Mouse (Mus musculus) embryo, embryonic 9.5 days (tissue): ENCODE results near the gene Src.

Experiments
- DNase-seq: peaks from one replicate; pipeline ENCODE4 v3.0.0-alpha.2; 2017; ENCODE audit errors: extremely low spot score

The Src gene

DNA sequence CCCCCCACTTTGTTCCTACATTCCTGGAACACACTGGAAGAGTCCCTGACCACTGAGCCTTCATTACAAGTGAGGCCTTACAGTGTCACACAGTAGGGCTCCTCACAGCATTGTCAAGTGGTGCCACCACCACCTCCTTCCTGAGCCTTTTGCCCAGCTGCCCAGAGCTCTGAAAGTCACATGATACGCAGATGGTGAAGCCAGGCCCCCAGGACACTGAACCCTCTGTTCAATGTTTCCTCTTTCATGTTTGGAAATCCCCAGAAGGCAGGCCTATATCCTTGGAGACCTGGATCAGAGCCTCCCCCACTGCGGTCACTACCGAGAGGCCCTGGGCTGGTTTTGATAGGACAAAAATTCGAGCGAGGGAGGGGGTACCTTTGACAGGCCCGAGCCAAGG, 1.0 kb upstream of the Src start:
- no peak for DNase-seq

DNA sequence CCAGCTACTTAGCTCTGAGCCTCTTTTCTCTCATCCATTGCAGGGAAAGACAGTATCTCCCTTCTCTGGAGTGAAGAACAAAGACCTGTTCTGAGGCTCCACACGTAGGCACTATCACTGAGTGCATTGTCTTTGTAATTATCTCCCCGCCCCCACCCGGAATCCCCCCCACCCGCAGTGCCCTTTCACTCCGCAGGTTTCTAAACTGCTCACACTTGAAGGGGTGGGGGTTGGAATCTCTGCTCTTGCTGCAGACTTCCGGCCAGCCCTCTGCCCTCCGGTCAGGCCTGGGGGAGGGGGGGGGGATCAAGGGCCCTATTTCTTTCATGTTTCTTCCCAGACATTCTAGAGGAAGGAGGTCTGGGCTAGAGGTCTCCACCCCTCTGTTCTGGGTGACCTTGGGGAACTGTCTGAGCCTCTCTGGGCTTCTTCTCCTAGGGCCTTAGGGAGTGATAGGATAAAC, 396 bp downstream of the Src start:
- peak; percentile 69 for DNase-seq

DNA sequence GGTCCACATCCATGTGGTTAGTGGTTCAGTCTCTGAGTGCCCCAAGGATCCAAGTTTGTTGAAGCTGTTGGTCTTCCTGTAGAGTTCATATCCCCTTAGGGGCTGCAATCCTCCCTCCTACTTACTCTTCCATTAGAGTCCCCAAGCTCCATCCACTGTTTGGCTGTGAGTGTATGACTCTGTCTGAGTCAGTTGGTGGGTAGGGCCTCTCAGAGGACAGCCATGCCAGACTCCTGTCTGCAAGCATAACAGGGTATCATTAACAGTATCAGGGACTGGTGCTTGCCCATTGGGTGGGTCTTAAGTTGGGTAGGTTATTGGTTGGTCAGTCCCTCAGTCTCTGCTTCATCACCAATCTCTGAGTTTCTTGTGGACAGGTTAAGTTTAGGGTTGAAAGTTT, 1.3 kb downstream of the Src start:
- no peak for DNase-seq

DNA sequence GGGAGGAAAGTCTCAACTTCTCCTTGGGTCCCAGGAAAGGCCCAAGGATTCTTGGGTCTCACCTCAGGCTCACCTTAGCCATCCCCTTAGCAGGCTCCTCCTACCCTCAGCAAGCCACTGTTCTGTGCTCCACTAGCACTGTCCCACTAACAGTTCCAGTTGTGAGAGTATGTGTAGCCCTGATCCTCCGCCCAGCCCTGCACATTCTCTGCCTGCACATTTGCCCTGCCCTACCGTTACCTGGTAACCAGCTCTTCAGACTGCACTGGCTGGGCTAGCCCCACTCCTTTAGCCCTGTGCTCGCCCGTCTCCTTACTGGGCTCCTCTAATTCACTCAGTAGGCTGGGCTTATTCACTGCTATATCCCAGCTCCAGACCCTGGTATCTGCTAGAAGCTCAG, 2.2 kb downstream of the Src start:
- no peak for DNase-seq

DNA sequence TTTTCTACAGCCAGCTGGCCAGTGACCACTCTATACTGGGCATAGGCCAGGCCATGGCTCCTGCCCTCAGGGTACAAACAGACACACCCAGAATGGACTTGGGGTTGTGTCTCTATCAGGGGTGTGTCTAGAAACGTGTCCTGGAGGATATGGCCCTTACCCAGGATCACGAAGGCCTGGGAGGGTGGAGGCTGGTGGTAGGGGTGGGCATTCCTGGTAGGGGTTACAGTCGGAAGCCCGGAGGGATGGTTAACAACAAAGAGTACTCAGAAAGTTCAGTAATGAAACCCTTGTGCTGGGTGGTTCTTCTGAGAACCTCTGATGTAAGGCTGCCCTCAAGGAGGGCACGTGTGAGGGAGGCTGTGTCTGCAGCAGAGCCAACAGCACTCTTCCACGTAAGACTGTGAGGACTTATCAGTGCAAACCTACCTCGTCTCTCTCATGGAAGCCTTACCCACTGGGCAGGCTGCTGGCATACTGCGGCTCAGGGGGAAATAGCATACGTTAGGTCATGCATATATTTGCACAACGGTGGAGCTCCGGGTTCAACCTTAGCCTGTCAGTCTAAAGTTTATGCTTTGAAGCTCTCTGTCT, 3.9 kb downstream of the Src start:
- no peak for DNase-seq

DNA sequence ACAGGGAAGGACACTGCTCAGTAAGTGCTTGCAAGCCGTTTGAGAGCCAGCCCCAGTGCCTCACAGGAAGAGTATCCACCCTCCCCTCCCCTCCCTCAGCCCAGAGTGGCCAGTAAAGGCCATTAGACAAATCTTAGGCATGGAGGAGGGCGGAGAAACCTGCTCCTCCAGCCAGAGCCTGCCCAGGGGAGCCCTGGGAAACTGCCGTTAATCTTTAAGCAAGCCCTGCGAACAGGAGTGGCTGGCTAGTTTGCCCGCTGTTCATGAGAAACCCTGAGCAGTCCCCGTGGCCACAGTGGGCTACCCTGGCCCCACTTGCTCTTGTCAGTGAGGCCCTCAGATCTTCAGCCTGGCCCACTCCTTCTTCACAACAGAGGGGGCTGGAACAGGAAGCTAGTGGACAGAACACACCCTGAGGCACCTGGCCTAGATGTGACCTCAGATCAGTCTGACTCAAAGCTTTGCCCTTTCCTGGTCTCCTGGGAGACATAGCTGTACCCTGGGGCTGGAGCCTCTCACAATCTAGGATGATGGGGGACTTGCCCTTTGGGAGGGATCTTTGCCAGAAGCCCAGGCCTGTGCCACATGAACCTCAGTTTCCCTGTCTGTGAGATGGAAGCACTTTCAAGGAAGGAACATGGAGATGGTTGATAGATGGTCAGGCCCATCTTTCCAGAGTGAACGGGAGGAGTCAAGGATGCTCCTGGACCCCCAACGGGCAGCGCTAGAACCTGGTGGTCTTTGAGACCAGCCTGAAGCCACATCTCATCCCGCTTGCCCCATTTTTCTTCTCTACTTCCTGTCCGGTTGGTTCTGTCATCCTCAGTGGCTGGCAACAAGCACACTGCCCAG, 4.8 kb downstream of the Src start:
- peak; percentile 75 for DNase-seq

DNA sequence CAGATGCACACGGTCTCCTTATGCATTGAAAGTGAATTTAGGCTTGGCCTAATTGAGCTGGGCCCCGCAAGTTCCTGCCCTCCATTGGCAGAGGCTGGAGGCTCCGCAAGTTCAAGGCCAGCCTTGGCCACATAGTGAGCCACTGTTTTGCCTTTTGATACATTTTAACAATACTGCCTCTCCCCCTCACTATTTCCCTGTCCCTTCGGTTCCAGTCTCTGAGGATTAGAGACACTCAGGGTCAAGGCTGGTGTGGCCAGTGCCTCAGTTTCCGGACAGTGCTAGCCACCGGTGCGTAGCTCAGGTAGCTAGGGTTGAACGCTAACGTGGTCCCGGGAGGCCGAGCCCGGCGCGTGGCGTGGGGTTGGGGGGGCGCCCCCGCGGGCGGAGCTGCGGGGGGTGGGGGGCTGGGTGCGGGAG, 5.5 kb downstream of the Src start:
- peak; percentile 48 for DNase-seq

DNA sequence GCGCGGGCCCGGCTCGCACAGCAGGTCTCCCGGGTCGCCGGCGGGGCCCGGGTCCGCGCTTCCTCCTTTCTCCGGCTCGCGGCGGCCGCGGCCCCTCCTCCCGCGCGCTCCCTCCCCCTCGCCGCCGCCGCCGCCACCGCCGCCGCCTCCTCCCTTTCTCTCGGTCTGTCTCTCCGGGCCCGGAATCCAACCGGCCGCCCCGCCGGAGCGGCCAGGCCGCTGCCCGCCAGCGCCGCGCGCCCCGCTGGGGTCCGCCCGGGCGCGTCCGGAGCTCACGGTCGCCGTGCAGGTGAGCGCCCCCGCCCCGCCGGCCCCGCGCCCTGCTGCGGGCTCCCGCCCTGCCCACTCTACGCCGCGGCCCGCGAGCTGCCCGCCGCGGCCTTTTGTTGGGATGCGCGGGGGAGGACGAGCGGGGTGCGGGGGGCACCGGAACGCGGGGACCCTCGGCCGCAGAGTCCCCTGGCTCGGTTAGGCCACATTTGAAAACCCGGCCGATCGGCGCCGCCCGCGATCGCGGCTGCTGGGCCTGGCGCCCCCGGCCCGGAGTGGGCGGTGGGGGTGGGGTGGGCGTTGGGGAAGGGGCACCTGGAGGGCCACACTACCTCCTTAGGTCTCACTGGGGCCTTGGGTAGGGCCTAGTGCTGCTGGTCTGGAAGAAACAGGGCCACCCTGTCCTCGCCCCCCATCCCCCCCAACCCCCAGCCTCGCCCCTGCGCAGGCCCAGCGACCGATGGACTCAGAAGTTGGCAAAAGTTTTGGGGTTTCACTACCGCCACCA, 6.1 kb downstream of the Src start:
- DNase-seq = peak; percentile 53

DNA sequence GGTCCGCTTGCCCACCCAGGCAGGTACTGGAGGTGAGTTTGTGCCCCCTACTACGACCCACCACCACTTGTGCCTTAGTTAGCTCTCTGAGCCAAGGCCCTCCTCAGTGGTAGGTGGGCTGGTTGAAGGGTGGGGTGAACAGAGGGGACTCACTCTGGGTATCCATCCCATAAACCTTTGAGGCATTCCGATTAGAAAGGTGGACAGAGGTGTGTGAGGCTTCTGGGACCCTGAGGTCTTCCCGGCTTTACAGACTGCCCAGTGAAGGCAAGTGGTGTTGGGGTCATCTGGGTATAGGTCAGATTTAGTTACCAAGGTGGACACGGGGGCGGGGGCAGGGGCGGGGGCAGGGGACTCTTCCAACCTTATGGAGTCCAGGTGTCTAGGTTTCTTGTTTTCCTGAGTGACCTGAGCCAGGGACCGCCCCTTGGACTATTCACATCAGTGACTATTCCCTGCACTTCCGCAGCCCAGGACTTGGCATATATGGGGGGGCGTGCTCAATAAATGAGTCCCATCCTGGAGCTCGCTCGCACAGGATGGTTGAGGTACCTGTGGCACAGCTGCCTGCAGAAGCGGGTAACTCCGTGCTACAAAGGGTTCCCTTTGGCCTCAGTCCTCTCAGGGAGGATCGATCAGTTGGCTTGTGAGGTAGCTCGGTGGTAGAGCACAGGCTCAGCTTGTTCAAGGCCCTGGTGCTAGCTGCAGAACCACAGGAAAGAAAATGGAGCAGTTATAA, 6.8 kb downstream of the Src start:
- DNase-seq = no peak

DNA sequence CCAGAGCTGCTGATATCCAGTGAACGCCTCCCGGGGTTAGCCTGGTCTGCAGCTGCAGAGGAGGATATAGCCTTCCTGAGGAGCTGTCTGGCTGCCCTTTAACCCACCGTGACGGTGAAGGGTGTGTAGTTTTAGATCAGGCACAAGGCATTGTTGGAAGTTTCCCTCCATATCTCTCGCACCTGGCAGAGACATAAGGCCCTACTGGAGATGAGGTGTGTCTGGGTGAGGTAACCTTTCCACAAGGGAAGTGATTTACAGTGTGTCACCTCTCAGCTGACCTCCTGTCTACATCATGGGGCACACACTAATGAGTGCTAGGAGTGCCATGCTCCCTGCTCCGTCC, 7.4 kb downstream of the Src start:
- no peak for DNase-seq

DNA sequence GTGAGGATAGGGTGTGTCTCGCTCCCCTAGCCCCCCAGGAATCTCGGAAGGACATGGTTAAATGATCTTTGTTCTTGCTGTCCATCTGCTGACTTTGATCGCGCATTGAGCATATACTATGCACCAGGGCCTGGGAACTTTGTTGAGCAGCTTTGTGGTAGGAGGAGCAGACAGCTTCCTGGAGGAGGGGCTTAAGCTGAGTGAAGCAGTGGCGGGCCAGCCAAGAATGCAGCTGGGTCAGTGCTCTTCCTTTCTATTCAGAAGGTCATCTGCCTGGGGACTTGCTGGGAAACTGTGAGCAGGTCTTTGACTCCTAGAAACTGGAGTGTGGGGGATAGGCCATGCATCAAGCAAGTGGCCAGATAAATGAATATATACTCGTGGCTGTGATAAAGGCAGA, 7.9 kb downstream of the Src start:
- DNase-seq = no peak

DNA sequence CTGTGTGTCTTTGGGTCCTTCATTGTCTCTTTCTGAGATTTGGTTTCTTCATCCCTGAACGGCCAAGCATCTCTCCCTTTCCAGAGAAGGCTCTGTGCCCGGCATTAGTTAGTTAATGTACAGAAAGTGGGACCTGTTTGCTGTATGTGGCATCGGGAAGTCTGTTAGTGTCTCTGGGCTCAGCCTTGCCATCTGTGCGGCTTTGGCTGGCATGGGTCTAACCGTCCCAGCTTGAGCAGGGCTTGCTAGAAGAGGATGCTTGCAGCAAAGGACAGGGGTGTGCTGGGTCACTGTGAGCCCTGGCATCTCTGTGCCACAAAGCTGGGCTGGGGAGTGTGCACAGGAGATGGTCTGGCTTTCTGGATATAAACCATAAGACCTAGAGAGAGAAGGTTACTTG, 8.9 kb downstream of the Src start:
- no peak for DNase-seq

DNA sequence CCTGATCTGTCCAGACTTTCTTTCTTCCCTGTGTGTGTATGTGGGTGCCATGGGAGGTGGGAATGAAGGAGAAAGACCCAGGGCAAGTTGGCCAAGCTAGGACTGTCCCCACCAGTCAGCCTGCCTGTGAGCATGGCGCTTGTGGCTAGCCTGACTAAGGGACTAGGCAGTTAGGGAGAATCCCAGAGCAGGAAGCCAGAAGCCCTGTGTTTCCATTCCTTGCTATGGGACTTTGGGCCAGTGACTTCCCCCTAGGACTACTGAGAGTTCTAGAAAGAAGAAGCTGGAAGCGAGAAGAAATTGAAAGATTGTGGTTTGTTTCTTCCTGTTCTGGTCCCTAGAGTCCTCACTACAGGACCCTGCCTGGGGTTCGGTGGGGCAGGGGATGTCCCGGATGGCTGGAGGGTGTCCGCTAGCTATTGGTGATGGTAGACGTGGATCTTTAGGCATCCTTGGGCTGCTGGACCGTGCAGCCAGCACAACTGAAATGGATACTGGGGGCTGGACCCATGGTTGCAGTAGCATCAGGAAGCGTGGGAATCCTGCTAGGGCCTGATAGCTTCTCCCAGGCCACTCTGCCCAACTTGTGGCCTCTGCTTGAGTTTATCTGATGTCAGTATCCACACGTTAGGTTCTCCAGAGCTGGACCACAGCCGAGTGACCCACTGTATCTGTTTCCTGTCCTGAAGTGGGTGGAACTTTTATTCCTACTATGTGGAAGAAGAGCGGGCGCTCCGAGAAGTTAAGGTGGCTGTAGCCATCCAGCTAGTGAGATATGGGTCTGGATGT, 10.3 kb downstream of the Src start:
- no peak for DNase-seq

DNA sequence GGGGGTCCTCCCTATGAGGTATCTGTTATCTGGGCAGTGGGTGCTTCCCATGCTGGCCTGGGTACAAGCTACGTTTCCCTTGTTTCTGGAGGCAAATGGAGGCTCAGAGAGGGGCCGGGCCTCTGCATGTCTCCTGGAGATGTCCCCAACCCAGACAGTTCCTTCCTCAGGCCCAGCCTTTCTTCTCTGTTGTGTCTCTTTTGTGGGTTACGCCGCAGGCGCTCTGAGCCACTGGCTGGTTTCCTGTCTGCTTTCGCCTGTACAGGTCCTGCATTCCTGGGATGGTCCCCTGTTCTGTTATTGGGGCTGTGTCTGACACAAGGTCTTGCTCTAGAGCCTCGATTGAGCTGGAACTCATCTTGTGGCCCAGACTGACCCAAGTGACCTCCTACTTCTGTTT, 11.5 kb downstream of the Src start:
- no peak for DNase-seq

DNA sequence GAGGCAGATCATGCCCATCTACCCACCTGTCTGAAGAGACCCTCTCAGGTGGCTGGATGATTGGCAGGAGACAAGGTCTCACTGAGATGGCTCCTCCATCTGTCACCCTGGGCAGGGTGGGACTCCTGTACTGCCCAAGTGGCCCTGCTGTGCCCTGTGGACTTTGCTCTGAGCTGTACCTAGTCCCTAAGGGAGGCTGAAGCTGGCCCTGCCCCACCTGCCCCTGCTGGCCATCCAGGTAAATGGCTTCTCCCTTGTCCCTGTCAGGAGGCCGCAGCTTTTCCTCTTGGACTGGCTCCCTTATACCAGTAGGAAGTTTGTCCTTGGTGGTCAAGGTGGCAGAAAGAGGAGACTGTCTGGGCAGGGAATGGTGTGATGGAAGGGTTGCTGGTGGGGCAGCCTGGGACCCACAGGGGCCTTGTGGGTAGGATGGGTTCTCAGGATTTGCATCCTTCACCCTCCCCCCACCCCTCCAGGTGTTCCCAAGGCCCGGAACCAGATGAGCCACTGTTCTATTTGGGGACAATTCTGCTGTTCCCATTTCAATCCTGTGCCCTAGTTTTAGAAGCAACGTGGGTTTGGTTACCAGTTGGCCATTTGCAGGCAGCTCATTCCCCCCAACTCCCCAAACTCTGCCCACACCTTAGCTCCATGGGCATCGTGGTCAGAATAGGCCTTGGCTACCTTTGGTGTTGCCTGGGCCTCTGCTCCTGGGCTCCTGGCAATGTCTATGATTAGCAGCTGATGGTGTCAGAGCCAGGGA, 12.6 kb downstream of the Src start:
- no peak for DNase-seq

DNA sequence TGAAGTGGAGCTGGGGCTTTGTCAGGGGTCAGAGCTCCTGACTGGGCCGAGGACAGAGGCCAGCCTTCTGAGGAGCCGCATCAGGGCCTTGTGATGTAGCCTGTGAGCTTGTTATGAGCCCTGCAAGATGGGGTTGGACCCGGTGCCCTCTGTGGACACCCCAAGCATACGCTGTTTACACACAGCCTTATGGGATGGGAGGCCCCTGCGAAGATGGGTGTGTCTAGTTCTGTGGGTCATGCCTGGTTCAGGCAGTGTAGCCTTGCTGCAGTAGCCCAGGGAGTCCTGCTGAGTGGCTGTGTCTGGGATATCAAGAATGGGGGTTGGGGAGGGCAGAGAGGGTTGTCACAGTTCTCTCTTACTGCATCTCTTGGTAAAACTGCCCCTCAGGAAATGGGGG, 13.7 kb downstream of the Src start:
- no peak for DNase-seq

DNA sequence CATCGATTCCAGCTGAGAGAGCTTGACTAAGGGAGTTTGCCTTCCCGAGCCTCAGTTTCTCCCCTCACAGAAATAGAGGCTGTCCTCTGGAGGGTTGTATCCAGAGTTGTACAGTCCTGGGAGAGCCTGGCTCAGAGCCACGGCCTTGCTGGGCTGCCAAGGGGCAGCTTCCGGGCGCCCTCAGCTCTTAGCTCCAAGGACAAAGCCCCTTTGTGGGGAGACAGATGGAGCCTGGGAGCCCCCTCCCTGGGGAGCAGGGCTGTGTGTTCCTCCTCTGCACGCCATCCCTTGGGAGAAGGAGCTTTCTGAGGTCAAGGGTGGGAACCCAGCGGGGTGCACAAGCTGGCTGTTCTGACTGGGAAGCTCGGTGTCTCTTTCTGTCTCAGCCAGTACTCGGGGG, 14.2 kb downstream of the Src start:
- DNase-seq = no peak

DNA sequence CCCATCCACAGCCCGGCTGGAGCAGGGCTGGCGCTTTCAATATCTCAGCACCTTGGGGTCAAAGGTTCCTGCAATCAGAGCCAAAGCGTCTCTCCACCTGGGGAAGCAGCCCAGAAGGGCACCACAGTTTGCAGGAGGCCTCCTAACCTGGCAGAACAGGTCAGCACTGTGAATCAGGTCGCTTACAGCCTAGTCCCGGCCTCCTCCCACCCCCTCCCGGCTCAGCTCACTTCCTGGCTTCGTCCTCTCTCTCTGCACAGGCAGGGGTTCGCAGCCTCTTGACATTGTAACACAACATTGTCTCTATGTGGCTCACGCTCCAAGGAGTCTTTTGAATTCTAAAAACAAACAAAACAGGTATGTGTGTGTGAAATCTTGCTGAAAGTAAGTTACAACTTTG, 15.8 kb downstream of the Src start:
- no peak for DNase-seq

DNA sequence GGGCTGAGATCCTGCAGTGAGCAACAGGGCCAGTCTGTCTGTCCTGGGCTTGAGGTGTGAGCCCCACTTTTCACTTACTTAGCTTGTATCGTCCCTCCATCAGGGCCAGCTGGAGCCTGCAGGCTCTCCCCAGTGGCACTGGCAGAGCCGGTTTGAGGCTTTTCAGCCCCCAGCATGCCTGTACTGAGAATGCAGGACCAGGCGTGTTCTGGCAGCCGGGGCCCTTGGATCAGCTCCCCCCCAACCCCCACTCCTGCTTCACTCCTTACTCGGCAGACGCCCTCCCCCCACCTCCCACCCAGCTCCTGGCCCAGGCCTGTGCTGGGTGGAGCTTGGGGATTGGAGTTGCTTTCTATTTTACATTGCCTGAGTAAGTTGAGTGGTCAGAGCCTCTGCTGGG, 16.3 kb downstream of the Src start:
- no peak for DNase-seq

DNA sequence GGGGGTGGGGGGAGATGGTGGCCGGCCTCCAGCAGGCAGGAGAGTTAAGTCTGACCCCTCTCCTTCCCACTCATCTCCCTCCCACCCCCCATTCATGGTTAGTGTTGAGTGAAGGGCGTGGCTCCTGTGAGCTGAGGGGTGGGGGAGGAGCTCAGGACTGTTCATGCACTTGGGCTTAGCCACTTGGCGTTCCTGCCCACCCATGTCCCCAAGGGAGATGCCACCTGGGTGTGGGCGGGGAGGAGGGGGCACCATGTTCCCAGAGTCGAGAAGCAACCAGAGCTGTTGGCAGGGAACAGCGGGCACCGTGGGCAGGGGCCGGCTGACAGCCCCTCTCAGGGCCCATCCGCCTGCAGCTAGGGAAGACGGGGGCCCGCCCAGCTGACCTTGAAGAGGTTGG, 18.3 kb downstream of the Src start:
- no peak for DNase-seq

DNA sequence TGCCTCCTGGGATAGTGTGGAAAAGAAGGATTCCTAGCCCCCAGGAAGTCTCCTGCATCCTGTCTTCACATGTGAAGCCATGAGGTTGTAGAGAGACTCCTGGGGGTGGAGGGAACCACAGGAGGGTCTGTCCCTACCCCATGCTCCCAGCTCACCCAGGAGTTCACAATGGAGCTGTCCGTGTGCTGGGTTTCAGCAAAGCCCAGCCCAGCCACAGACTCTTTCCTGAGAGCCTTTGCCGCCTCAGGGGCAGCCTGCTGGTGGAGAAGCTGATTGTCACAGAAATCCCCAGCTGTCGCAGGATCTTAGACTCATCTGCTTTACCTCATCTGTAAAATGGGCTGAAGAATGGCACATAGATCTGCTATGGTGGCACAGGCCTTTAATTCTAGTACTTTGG, 18.9 kb downstream of the Src start:
- no peak for DNase-seq
